In the genomic region with DNA sequence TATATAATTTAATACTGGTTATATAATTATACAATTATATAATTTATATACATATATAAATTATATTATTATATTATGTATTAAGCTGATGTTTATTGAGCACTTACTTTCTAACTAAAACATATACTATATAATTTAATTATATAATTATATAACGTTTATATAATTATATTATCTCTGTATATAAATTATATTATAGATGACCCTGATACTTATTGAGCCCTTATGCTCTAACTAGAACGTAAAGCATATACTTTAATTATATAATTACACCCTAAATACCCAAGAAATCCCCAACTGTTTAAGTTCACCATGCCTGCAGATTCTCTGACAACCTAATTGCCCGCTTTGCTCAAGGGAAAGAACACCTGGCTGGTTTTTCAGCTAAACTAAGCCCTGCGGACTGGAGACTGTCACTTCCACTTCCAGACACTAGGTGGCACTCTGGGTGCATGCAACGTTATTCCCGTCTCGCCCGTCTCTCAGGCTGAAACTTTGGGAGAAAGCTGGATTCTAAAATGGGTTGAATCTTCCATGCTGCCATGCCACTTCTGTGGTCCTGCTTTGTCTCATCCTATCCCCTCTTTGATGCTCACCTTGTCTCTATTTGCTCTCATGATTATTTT, we compare ENCODE assay signal across 9 mouse cellular contexts.
DNase-seq lines count a peak whose midpoint lies in the region; ATAC-seq and TF ChIP-seq lines count a peak whose summit lies in the region.
"Had no signal": no experiment of that assay in that cellular context is flagged by ENCODE, and none has a peak within 500 bp of the region (broad histone marks: within the 10 kb centered on the region; RNA-seq: fewer than 3 reads in every experiment).

No protein-coding gene starts in this region.

- H3K36me3 ChIP-seq in E14TG2a.4 (ENCODE audit: insufficient read depth, low read length) = no peaks in the 10 kb centered on the region
- no peaks in the 10 kb centered on the region for H3K36me3 ChIP-seq in liver, embryonic 14.5 days (replicated peaks; ENCODE audit: control insufficient read depth, insufficient read depth, low read depth)
- H3K36me3 ChIP-seq: limb, embryonic 15.5 days had no signal

- peak; percentile 80 for ATAC-seq in common myeloid progenitor, adult 5-6 weeks (replicated peaks; ENCODE audit: low read depth, poor library complexity, severe bottlenecking)
- no peak for ATAC-seq in liver, embryonic 14.5 days (ENCODE audit: insufficient read depth)
- ATAC-seq in monocyte, adult 5-6 weeks (replicated peaks; ENCODE audit: insufficient number of reproducible peaks, low FRiP score, low TSS enrichment, poor library complexity, severe bottlenecking) = no peak

- H3K9me3 ChIP-seq in E14TG2a.4 (ENCODE audit: low read length) = no peaks in the 10 kb centered on the region
- no peaks in the 10 kb centered on the region for H3K9me3 ChIP-seq in liver, embryonic 14.5 days (ENCODE audit: control insufficient read depth, low read length)
- H3K9me3 ChIP-seq: limb, embryonic 15.5 days had no signal

- H3K27ac ChIP-seq in liver, embryonic 14.5 days = no peak overlapping the region
- H3K27ac ChIP-seq: limb, embryonic 15.5 days had no signal

- intact Hi-C loops in gastrocnemius, postnatal 36 days (cut with DNase I) = no loop called here

- H3K4me3 ChIP-seq in E14TG2a.4 (replicated peaks; ENCODE audit: low read length) = no peak overlapping the region
- no peak overlapping the region for H3K4me3 ChIP-seq in liver, embryonic 14.5 days (ENCODE audit: insufficient read depth in 1 of 2, low read depth in 2 of 2, low read length in 2 of 2)
- H3K4me3 ChIP-seq: limb, embryonic 15.5 days had no signal

- no peaks in the 10 kb centered on the region for H3K27me3 ChIP-seq in E14TG2a.4 (ENCODE audit: insufficient read depth, low read length)
- no peaks in the 10 kb centered on the region for H3K27me3 ChIP-seq in liver, embryonic 14.5 days (ENCODE audit: control insufficient read depth, insufficient read depth, low read length)

- peak; percentile 97 for TF ChIP-seq CTCF in E14TG2a.4 (conservative IDR thresholded peaks at IDR 0.05; ENCODE audit: low read length)
- peak; percentile 84 for TF ChIP-seq CTCF in liver, embryonic 14.5 days (IDR thresholded peaks at IDR 0.05; ENCODE audit: low read depth)

- 10% methylated on average over 8 of the region's 8 CpGs for WGBS in liver, embryonic 14.5 days (ENCODE audit: insufficient replicate concordance)

- no peak overlapping the region for H3K9ac ChIP-seq in liver, embryonic 14.5 days (replicated peaks)
- H3K9ac ChIP-seq: limb, embryonic 15.5 days had no signal

- peak; percentile 82 for DNase-seq in ZHBTc4 (ENCODE audit: low read depth, low spot score)
- DNase-seq in gastrocnemius, postnatal 36 days = peak; percentile 31 to 37
- DNase-seq in kidney, postnatal 25 days = peak; percentile 59 to 76
- peak in 1 of 3 experiments; percentile 1 for DNase-seq in liver, embryonic 14.5 days (ENCODE audit: low read depth in 3 of 3, low spot score in 3 of 3)
- peak; percentile 83 to 88 for DNase-seq in right cerebral cortex, adult 2 months (ENCODE audit: low spot score in 2 of 2)

- H3K4me1 ChIP-seq in E14TG2a.4 (replicated peaks; ENCODE audit: low read depth, low read length) = peaks cover 9% of the 10 kb centered on the region; the same call in 1 of the 2 replicates
- H3K4me1 ChIP-seq in liver, embryonic 14.5 days (replicated peaks; ENCODE audit: control insufficient read depth in 2 of 2, insufficient read depth in 2 of 2, low read length in 1 of 2) = no peaks in the 10 kb centered on the region
- H3K4me1 ChIP-seq: limb, embryonic 15.5 days had no signal

- H3K4me2 ChIP-seq in liver, embryonic 14.5 days (ENCODE audit: low read depth) = no peak overlapping the region
- H3K4me2 ChIP-seq: limb, embryonic 15.5 days had no signal

- no peak for TF ChIP-seq EP300 in liver, embryonic 14.5 days (IDR thresholded peaks at IDR 0.05; ENCODE audit: low read depth)
